Mouse (Mus musculus): ENCODE measurements around the gene Tmem163.

Gene Tmem163

GRCm38 (mm10) chr1:127507042-127507650 lies 172.2 kb downstream of the Tmem163 start:
- in situ Hi-C loops (cut with MseI, MboI), result no loop called here

GRCm38 (mm10) chr1:127500701-127501100 lies 178.6 kb downstream of the Tmem163 start:
- in situ Hi-C loops (cut with MseI, MboI), result no loop called here

- in situ Hi-C loops (cut with MseI, MboI), result no loop called here
Observed at GRCm38 (mm10) chr1:127500219-127500618, 179.1 kb downstream of the Tmem163 start.

GRCm38 (mm10) chr1:127498746-127499145 lies 180.6 kb downstream of the Tmem163 start:
- in situ Hi-C loops (cut with MseI, MboI), result loop anchor here (5.0 kb wide), 3 partner anchors 179 to 269 kb away; partner anchors contain the start of gene Tmem163 (in 2 of the 2)

- in situ Hi-C loops (cut with MseI, MboI), result loop anchor here (5.0 kb wide), 3 partner anchors 180 to 270 kb away; partner anchors contain the start of gene Tmem163 (in 2 of the 2)
Observed at GRCm38 (mm10) chr1:127496737-127497543, 182.4 kb downstream of the Tmem163 start.

- in situ Hi-C loops (cut with MseI, MboI), result no loop called here
Observed at GRCm38 (mm10) chr1:127487161-127487560, 192.2 kb downstream of the Tmem163 start.

- in situ Hi-C loops (cut with MseI, MboI), result no loop called here
Observed at GRCm38 (mm10) chr1:127484826-127485225, 194.5 kb downstream of the Tmem163 start.

- in situ Hi-C loops (cut with MseI, MboI), result no loop called here
Observed at GRCm38 (mm10) chr1:127484188-127484587, 195.2 kb downstream of the Tmem163 start.

- in situ Hi-C loops (cut with MseI, MboI), result no loop called here
Observed at GRCm38 (mm10) chr1:127482911-127483310, 196.4 kb downstream of the Tmem163 start.

- in situ Hi-C loops (cut with MseI, MboI), result no loop called here
Observed at GRCm38 (mm10) chr1:127475756-127476155, 203.6 kb downstream of the Tmem163 start.

GRCm38 (mm10) chr1:127470175-127470574 lies 209.2 kb downstream of the Tmem163 start:
- in situ Hi-C loops (cut with MseI, MboI), result loop anchor here (25.0 kb wide), 1 partner anchor 458 kb away; no protein-coding TSS in a partner anchor

GRCm38 (mm10) chr1:127467238-127467637 lies 212.1 kb downstream of the Tmem163 start:
- in situ Hi-C loops (cut with MseI, MboI), result loop anchor here (25.0 kb wide), 1 partner anchor 455 kb away; no protein-coding TSS in a partner anchor

- in situ Hi-C loops (cut with MseI, MboI), result loop anchor here (25.0 kb wide), 1 partner anchor 453 kb away; no protein-coding TSS in a partner anchor
Observed at GRCm38 (mm10) chr1:127465292-127465691, 214.1 kb downstream of the Tmem163 start.

GRCm38 (mm10) chr1:127464041-127464440 lies 215.3 kb downstream of the Tmem163 start:
- in situ Hi-C loops (cut with MseI, MboI), result loop anchor here (25.0 kb wide), 1 partner anchor 452 kb away; no protein-coding TSS in a partner anchor

GRCm38 (mm10) chr1:127461017-127461416 lies 218.3 kb downstream of the Tmem163 start:
- in situ Hi-C loops (cut with MseI, MboI), result loop anchor here (25.0 kb wide), 1 partner anchor 449 kb away; no protein-coding TSS in a partner anchor

GRCm38 (mm10) chr1:127459576-127459975 lies 219.8 kb downstream of the Tmem163 start:
- in situ Hi-C loops (cut with MseI, MboI), result loop anchor here (10.0 to 25.0 kb wide), 2 partner anchors 265 to 447 kb away; no protein-coding TSS in a partner anchor

GRCm38 (mm10) chr1:127459015-127459451 lies 220.3 kb downstream of the Tmem163 start:
- in situ Hi-C loops (cut with MseI, MboI), result loop anchor here (10.0 to 25.0 kb wide), 2 partner anchors 264 to 447 kb away; no protein-coding TSS in a partner anchor

GRCm38 (mm10) chr1:127453397-127453796 lies 226.0 kb downstream of the Tmem163 start:
- in situ Hi-C loops (cut with MseI, MboI), result loop anchor here (10.0 to 25.0 kb wide), 2 partner anchors 259 to 441 kb away; no protein-coding TSS in a partner anchor

GRCm38 (mm10) chr1:127444836-127445485 lies 234.4 kb downstream of the Tmem163 start:
- in situ Hi-C loops (cut with MseI, MboI), result no loop called here

- in situ Hi-C loops (cut with MseI, MboI), result no loop called here
Observed at GRCm38 (mm10) chr1:127442880-127443877, 236.2 kb downstream of the Tmem163 start.
